Mouse (Mus musculus): ENCODE measurements at regions not wholly inside any gene's neighbourhood (a gene's known extent, or its start where the extent isn't known, plus 50 kb on each side); places are given as distances from the start of the nearest gene placed in this dataset.
A peak's percentile ranks its signal among the peaks of the same experiment; 100 is the strongest.
"Not testable (repeated sequence)": the region's sequence is repeated elsewhere in the genome, so short reads cannot be mapped to it uniquely, and the experiment has no call there.

GRCm38 (mm10) chr6:13006596-13006995 is 63.0 kb upstream of the Tmem106b start:
- no peak for DNase-seq

DNA sequence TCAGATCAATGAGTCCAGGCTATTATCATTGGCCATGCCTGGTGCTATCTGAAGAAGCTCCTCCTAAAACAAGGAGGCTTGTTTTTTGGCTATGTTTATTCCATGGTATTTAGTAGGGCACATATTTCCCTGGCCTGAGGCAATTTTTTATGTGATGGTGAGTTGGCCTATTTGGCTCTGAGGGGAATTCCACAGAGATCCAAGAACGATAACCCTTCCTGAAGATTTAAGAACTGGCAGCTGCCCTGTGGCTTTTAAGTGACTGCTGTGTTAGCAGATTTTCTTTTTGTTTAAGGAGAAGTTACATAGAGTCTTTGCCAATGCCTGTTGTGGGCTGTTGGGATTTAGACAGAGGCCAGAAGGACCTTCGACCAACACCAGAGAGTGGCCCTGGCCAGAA is 74.9 kb upstream of the Tmem106b start:
- DNase-seq: no peak

GRCm38 (mm10) chr6:12993772-12994171 is 75.8 kb upstream of the Tmem106b start:
- no peak for DNase-seq

- no peak for DNase-seq
These were observed 92.2 kb upstream of the Tmem106b start for GRCm38 (mm10) chr6:12977184-12977897.

DNA sequence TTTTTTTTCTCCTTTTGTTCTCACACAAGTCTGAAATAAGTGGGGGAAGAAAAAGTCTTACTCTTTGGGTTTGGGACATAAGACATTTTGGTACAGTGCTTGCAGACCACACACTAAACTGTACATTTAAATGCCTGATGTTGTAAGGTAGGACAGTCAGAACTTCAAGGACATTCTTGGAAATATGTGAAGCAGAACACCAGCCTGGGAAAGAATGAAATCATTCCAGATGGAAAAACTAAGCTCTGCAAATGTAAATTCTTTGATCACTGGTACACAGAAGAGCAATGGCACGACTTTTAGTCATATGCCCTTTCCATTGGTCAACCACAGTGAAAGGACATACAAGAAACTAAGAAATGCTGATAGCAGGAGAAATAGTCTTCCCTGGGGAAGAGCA is 98.0 kb upstream of the Tmem106b start:
- DNase-seq: no peak

GRCm38 (mm10) chr6:12967291-12967690 is 102.3 kb upstream of the Tmem106b start:
- no peak for DNase-seq

- no peak for DNase-seq
These were observed 111.8 kb upstream of the Tmem106b start for GRCm38 (mm10) chr6:12957797-12958196.

DNA sequence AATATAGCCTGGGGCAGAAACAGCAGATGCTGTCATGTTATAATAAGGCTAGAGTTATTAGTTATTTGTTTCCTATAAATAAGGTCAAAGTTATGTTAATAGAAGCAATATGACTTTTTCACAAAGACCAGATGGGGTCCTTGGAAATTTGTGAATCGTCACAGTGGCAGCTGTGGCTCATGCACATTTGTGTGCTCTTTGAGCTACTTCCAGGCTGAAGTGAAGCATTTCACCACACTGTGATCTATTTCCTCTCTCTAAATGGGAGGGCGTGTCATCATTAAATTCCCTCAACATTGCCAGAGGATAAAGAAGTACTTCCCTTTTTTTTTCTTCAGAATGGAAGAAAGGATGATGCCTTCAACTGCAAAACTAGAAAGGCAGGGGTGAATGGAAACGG is 157.9 kb upstream of the Tmem106b start:
- DNase-seq: no peak

DNA sequence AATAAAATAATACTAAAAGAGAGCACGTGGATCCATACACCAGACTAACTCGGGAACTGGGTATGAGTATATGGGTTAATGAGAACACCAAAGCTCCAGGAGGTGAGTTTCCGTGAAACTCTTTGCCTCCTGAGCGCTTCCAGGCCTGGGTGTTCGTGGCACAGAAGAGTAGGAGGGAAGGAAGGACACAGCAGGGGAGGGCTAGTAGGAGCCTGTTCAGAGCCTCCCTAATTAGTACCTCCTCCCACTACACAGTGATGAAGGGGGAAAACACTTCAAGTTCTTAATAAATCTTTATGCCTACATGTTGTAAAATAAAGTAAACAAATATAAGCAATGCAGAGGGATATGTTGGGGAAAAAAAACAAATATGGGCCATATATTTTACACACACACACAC is 143.7 kb upstream of the Thsd7a start:
- no peak for DNase-seq

DNA sequence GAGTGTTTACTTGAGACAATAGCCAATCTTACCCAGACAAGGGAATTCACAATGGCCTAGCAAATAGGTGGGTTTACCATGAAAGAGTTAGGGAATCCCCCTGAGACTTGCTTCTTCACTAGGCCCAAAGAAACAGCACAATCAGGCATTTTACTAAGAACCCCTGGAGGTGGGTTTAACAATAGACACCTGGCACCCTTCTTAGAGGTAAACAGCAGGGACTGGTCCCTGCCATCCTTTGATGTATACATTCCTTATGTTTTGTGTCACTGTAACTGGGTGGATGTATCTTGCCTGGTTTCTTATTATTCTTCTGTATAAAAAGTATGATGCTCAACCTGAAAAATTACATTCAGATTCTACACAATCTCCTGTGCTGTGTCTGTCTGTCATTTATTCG is 127.7 kb upstream of the Thsd7a start:
- DNase-seq: not testable (repeated sequence)

DNA sequence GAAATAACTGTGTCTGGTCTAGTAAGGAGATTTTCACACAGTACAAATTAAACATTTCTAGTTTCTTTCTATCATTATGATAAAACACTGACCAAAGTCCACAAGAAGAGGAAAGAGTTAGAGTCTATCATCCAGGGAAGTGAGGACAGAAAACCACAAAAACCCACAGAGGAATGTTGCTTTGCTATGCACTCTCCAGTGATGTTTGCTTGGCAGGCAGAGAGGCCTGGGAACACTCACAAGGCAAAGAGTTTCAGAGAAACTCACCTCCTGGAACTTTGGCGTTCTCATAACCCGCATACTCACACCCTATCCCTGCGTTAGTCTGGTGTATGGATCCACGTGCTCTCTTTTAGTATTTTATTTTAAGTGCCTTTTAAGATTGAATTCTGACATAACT is 127.2 kb upstream of the Thsd7a start:
- no peak for DNase-seq

DNA sequence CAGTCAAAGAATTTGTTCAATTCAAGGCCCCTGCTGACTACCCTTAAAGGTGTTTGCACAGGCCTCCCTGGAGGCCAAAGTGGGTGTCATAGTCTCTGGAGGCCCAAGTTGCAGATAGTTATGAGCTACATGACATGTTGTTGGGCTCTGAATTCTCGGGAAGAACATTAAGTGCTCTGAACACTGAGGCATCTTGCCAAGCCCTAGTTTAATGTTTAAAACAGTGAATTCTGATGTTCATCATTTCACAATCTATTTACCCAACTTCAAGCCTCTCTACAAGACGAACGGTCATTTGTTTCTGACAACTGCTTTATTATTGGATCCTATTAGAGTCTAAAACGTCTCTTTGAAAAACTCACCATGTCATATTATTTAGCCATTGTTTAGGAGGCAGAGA is 119.0 kb upstream of the Thsd7a start:
- no peak for DNase-seq

DNA sequence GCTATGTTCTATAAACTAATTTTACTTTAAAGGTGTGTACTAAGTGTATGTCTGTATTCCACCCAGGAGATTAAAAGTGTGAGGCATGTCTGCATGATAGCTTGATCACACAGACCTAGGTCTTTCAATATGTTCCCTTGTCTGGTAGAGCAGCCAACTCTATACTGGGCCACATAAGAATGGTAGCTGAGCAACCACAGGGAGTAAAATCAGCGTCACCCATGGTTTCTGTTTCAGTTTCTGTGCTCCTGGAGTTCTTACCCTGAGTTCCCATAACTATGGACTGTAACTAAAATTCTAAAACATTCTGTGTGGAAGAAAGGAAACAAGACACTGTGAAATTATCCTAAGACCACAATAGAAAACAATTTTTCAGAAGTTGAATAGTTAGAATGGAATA is 102.8 kb upstream of the Thsd7a start:
- DNase-seq: no peak

GRCm38 (mm10) chr6:12835079-12835478 is 85.9 kb upstream of the Thsd7a start:
- DNase-seq: not testable (repeated sequence)

DNA sequence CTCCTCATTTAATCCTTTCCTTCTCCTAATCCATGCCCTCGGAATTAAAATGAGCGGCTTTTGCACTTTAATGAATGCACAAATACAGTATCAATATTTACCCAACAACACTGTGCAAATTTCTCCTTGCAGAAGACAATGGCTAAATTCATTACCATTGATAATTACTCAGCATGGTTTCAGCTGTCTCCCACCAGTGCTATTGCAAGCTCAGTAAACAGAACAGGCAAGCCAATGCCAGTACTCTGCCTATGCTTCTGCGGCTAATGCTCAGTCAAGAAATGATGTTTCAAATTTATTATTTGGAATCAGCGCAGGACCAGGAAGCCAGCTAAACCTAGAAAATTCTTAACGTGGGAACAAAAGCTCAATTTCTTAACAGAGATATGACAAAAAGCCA is 84.1 kb upstream of the Thsd7a start:
- DNase-seq: no peak

DNA sequence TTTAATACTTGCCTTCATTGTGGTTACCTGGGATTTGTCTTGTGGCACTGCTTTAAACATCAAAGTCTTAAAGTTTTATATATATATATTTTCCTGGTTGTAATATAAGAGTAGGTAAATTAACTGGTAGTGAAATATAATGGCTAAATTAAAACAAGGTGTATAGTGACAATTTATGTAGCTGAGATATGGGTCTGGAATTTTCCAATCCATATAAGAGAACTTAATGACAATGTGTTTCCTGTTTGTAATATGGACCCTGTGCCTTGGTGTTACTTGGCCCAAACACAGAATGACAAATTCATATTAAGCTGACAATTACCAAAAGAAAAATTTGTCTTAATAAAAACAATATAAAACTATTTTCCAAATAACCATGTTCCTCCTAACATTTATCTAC is 82.7 kb upstream of the Thsd7a start:
- DNase-seq: no peak

GRCm38 (mm10) chr6:12831485-12831884 is 82.3 kb upstream of the Thsd7a start:
- no peak for DNase-seq

- no peak for DNase-seq
These were observed 78.5 kb upstream of the Thsd7a start for GRCm38 (mm10) chr6:12827745-12828144.

GRCm38 (mm10) chr6:12814972-12815770 is 66.0 kb upstream of the Thsd7a start:
- no peak for DNase-seq

DNA sequence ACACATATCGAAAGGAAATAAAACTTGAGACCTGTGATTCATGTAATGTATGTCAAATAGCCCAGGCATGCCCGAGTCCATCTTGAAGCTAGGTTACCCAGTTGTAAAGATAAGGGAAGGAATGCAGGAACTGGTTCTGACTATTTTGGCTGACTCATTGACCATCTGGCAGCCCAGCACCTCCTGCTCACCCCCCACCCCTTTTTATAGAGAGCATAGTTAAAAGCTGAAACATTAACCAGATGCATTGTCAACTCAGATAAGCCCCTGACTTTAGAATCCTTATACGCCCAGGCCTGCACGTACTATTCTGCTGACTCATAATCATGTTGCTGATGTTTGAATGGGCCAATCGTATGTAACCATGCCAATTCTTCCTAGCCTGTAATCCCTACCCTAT is 64.6 kb upstream of the Thsd7a start:
- peak; percentile 85 for DNase-seq

GRCm38 (mm10) chr6:12812467-12812866 is 63.3 kb upstream of the Thsd7a start:
- DNase-seq: no peak

GRCm38 (mm10) chr6:12812036-12812435 is 62.8 kb upstream of the Thsd7a start:
- DNase-seq: no peak

- no peak for DNase-seq
These were observed 60.4 kb upstream of the Thsd7a start for GRCm38 (mm10) chr6:12809601-12810000.
